Mouse (Mus musculus): ENCODE results near the gene Pdzrn3. TPM values are rescaled to one million over a fixed set of nuclear protein-coding genes. Genes with fewer than 3 reads are reported as not detected.
A peak's percentile ranks its signal among the peaks of the same experiment; 100 is the strongest.

Pdzrn3 gene
- polyA plus RNA-seq, 1 experiment from 2014 or later, result 18.9 TPM

DNA sequence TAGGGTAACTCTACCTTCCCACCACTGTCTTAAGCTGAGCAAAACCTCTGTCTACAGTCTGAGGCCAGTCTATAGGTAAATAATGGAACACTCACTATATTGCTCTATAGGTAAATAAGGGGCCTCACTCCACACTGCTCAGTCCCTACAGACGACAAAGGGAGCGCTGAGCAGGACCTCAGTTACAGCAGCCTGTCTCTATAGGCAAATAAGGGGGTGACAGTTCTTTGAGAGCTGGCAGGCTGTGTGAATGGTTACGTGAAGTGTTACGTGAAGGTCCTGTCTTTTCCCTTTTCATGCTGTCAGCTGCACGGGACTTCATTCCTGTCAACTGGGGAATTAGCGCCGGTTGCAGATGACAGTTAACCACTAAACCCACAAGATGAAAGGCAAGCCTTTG lies 207.0 kb downstream of the Pdzrn3 start:
- Histone ChIP-seq H3K9ac (ENCODE audit: low read depth, low read length) (no peak overlapping the region), H3K9me3 (ENCODE audit: control insufficient read depth, low read length) (no peaks in the 10 kb centered on the region), H3K27me3 (replicated peaks; ENCODE audit: control insufficient read depth, insufficient read depth, low read length) (no peaks in the 10 kb centered on the region), H3K36me3 (ENCODE audit: control insufficient read depth, insufficient read depth, low read length) (no peaks in the 10 kb centered on the region), H3K4me3 (ENCODE audit: low read length) (no peak overlapping the region), H3K4me1 (ENCODE audit: control insufficient read depth, insufficient read depth, low read depth, low read length) (peaks cover 5% of the 10 kb centered on the region; the same call in 1 of the 2 replicates), H3K4me2 (ENCODE audit: low read length) (no peak overlapping the region), H3K27ac (ENCODE audit: low read depth, low read length) (no peak overlapping the region)
- no peak for ATAC-seq
- WGBS, result 69% methylated on average over 7 of the region's 7 CpGs

DNA sequence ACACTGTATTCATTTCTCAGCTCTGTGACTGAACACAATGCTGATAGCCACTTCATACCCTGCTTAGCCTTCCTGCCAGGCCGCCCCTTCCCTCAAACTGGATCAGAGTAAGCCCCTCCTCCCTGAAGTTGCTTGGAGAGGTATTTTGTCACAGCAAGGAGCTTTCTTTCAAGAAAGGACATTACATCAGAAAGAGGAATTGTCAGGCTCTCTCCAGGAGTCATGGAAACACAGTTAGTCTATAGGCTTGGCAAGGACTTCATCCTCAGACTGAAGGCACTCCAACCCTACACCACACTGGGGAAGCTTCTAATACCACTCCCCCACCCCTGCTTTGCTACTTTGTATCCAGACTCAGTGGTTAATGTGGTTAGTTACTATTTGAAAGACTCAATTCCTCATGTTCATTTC lies 224.2 kb downstream of the Pdzrn3 start:
- Histone ChIP-seq H3K4me3 (ENCODE audit: low read length) (no peak overlapping the region), H3K27me3 (replicated peaks; ENCODE audit: control insufficient read depth, insufficient read depth, low read length) (no peaks in the 10 kb centered on the region), H3K9ac (ENCODE audit: low read depth, low read length) (no peak overlapping the region), H3K9me3 (ENCODE audit: control insufficient read depth, low read length) (peaks cover 4% of the 10 kb centered on the region; the same call in 1 of the 2 replicates), H3K27ac (ENCODE audit: low read depth, low read length) (no peak overlapping the region), H3K4me1 (ENCODE audit: control insufficient read depth, insufficient read depth, low read depth, low read length) (peaks cover 2% of the 10 kb centered on the region; the same call in 1 of the 2 replicates), H3K36me3 (ENCODE audit: control insufficient read depth, insufficient read depth, low read length) (peaks cover 15% of the 10 kb centered on the region), H3K4me2 (ENCODE audit: low read length) (no peak overlapping the region)
- 41% methylated on average over 1 of the region's 1 CpGs for WGBS
- ATAC-seq, result peak; percentile 75

DNA sequence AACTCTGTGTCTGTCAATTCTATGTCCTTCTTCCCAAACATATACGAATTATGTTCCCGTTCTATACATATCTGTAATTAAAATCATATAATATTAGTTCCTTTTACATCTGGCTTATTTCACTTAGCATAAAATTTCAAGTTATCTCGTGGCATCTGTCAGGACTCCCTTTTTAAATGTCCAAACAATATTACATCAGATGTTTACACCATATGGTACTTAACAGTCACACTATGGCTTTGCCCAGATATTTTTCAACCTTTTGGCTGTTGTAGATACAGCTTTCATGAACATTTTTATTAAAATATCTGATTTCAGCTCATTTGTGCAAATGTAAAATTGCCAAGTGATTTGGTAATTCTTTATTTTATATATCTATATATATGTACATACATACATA lies 242.3 kb downstream of the Pdzrn3 start:
- H3K27ac ChIP-seq (ENCODE audit: low read depth, low read length), result no peak overlapping the region
- H3K9ac ChIP-seq (ENCODE audit: low read depth, low read length), result no peak overlapping the region

DNA sequence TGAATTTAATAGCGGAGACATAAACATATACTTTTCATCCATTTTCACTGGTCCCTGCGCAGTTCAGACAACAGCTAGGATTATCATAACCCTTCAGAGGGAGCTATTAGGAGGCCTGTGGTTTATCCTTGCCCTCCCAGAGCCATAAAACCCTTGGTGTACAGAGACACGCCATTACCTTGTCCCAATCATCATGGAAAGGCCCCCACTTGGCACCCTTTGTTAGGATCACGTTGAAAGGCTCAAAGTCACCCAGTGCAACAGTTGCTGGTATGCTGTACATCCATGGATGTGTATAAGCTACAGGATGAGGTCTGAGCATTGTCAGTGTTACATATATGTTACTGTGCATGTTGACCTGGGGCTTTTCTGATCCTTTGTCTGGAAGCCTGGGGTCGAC lies 252.3 kb downstream of the Pdzrn3 start:
- H3K9ac ChIP-seq (ENCODE audit: low read depth, low read length), result no peak overlapping the region
- no peak for ATAC-seq
- H3K27ac ChIP-seq (ENCODE audit: low read depth, low read length), result no peak overlapping the region
- H3K27me3 ChIP-seq (replicated peaks; ENCODE audit: control insufficient read depth, insufficient read depth, low read length), result no peaks in the 10 kb centered on the region
- no peak overlapping the region for H3K4me3 ChIP-seq (ENCODE audit: low read length)
- no peaks in the 10 kb centered on the region for H3K9me3 ChIP-seq (ENCODE audit: control insufficient read depth, low read length)
- WGBS, result 81% methylated on average over 5 of the region's 5 CpGs
- no peak overlapping the region for H3K4me2 ChIP-seq (ENCODE audit: low read length)
- no peaks in the 10 kb centered on the region for H3K36me3 ChIP-seq (ENCODE audit: control insufficient read depth, insufficient read depth, low read length)
- H3K4me1 ChIP-seq (ENCODE audit: control insufficient read depth, insufficient read depth, low read depth, low read length), result no peaks in the 10 kb centered on the region

More for the DNA sequence above, 242.3 kb downstream of the Pdzrn3 start:
- no peaks in the 10 kb centered on the region for H3K4me1 ChIP-seq (ENCODE audit: control insufficient read depth, insufficient read depth, low read depth, low read length)
- WGBS, result 87% methylated on average over 3 of the region's 3 CpGs
- no peaks in the 10 kb centered on the region for H3K9me3 ChIP-seq (ENCODE audit: control insufficient read depth, low read length)
- ATAC-seq, result no peak
- H3K36me3 ChIP-seq (ENCODE audit: control insufficient read depth, insufficient read depth, low read length), result no peaks in the 10 kb centered on the region
- H3K27me3 ChIP-seq (replicated peaks; ENCODE audit: control insufficient read depth, insufficient read depth, low read length), result no peaks in the 10 kb centered on the region
- no peak overlapping the region for H3K4me3 ChIP-seq (ENCODE audit: low read length)
- no peak overlapping the region for H3K4me2 ChIP-seq (ENCODE audit: low read length)

DNA sequence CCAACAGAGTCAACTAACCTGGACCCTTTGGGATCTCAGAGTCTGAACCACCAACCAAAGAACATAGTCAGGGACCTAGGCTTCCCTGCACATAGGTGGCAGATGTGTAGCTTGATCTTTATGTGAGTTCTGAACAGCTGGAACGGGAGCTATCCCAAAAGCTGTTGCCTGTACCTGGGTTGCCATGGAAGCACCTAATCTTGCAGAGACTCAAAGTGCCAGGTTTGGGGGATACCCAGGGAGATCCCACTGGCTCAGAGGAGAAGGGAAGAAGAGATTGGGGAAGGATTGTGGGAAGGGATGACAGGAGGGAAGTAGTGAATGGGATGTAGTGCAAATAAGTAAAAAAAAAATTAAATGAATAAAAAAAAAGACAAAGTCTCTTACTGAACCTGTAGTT lies 268.7 kb downstream of the Pdzrn3 start:
- no peaks in the 10 kb centered on the region for H3K36me3 ChIP-seq (ENCODE audit: control insufficient read depth, insufficient read depth, low read length)
- ATAC-seq, result no peak
- no peaks in the 10 kb centered on the region for H3K9me3 ChIP-seq (ENCODE audit: control insufficient read depth, low read length)
- WGBS, result 70% methylated on average over 1 of the region's 1 CpGs
- no peak overlapping the region for H3K27ac ChIP-seq (ENCODE audit: low read depth, low read length)
- no peak overlapping the region for H3K9ac ChIP-seq (ENCODE audit: low read depth, low read length)
- H3K4me2 ChIP-seq (ENCODE audit: low read length), result no peak overlapping the region
- no peaks in the 10 kb centered on the region for H3K27me3 ChIP-seq (replicated peaks; ENCODE audit: control insufficient read depth, insufficient read depth, low read length)
- H3K4me3 ChIP-seq (ENCODE audit: low read length), result no peak overlapping the region
- no peaks in the 10 kb centered on the region for H3K4me1 ChIP-seq (ENCODE audit: control insufficient read depth, insufficient read depth, low read depth, low read length)

DNA sequence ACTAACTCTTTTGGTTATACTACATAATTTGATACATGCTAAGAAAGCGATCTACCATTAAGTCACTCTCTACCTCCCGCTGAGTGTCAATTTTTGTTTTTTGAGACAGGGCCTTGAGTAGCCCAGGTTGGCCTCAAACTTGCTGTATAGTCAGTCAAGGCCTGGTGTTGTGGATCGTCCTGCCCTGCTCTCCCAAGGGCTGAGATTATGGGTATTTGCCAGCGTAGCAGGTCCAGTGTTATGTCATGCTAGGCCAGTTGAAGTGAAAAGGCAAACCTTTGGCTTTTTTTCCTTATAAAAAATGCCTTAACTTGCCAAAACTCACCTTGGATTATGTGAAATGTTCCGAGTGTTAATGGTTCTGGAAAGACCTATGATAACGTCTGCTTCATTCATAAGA lies 274.2 kb downstream of the Pdzrn3 start:
- no peaks in the 10 kb centered on the region for H3K36me3 ChIP-seq (ENCODE audit: control insufficient read depth, insufficient read depth, low read length)
- H3K9ac ChIP-seq (ENCODE audit: low read depth, low read length), result no peak overlapping the region
- H3K4me3 ChIP-seq (ENCODE audit: low read length), result no peak overlapping the region
- no peak for ATAC-seq
- H3K27me3 ChIP-seq (replicated peaks; ENCODE audit: control insufficient read depth, insufficient read depth, low read length), result no peaks in the 10 kb centered on the region
- no peaks in the 10 kb centered on the region for H3K4me1 ChIP-seq (ENCODE audit: control insufficient read depth, insufficient read depth, low read depth, low read length)
- WGBS, result 93% methylated on average over 6 of the region's 6 CpGs
- no peaks in the 10 kb centered on the region for H3K9me3 ChIP-seq (ENCODE audit: control insufficient read depth, low read length)
- H3K4me2 ChIP-seq (ENCODE audit: low read length), result no peak overlapping the region
- H3K27ac ChIP-seq (ENCODE audit: low read depth, low read length), result no peak overlapping the region

DNA sequence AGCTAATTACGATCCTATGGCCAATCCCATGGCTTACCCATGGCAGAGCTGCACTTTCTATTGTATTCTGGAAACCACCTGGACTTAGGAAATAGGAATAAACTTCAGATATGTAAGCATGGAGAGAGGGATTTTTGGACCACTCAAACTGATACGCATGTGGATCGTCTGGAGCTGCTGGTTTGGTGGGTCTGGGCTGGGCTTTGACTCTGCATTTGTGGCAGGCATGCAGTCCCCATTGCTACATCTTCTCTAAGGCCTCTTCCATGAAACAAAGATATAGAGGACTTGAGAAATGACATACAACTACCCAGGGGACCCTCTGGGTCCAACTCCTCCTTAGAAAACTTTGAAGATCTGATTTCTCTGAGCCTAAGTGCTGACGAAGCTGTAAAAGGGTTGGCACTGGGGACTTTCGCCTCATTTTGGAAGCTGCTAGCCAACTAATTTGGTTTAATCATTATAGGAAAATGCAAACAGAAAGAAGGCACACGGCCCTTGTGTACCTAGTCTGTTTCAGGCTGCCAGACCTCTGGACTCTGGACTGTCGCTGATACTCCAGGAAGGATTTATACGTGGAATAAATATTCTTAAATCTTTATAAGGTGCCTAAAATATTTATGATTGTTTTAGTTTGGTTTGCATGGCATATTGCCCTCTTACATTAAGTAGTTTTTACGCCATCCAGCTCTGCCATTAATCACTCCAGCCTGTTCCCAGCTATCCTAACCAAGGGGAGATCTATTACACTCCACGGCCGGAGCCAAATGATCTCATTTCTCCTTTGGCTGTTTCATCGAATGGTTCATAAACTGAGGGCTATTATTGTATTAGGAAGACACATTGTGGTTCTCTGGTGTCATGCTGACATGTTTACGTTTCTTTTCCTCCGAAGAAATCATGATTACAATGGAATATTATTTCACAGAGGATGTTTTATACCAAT lies 275.7 kb downstream of the Pdzrn3 start:
- no peak overlapping the region for H3K9ac ChIP-seq (ENCODE audit: low read depth, low read length)
- no peak overlapping the region for H3K4me2 ChIP-seq (ENCODE audit: low read length)
- no peaks in the 10 kb centered on the region for H3K36me3 ChIP-seq (ENCODE audit: control insufficient read depth, insufficient read depth, low read length)
- no peaks in the 10 kb centered on the region for H3K9me3 ChIP-seq (ENCODE audit: control insufficient read depth, low read length)
- H3K27ac ChIP-seq (ENCODE audit: low read depth, low read length), result no peak overlapping the region
- no peak overlapping the region for H3K4me3 ChIP-seq (ENCODE audit: low read length)
- 56% methylated on average over 14 of the region's 14 CpGs for WGBS
- H3K4me1 ChIP-seq (ENCODE audit: control insufficient read depth, insufficient read depth, low read depth, low read length), result no peaks in the 10 kb centered on the region
- ATAC-seq, result no peak
- no peaks in the 10 kb centered on the region for H3K27me3 ChIP-seq (replicated peaks; ENCODE audit: control insufficient read depth, insufficient read depth, low read length)
